Mouse (Mus musculus): Measurements from ENCODE around the gene Plscr1.

DNA sequence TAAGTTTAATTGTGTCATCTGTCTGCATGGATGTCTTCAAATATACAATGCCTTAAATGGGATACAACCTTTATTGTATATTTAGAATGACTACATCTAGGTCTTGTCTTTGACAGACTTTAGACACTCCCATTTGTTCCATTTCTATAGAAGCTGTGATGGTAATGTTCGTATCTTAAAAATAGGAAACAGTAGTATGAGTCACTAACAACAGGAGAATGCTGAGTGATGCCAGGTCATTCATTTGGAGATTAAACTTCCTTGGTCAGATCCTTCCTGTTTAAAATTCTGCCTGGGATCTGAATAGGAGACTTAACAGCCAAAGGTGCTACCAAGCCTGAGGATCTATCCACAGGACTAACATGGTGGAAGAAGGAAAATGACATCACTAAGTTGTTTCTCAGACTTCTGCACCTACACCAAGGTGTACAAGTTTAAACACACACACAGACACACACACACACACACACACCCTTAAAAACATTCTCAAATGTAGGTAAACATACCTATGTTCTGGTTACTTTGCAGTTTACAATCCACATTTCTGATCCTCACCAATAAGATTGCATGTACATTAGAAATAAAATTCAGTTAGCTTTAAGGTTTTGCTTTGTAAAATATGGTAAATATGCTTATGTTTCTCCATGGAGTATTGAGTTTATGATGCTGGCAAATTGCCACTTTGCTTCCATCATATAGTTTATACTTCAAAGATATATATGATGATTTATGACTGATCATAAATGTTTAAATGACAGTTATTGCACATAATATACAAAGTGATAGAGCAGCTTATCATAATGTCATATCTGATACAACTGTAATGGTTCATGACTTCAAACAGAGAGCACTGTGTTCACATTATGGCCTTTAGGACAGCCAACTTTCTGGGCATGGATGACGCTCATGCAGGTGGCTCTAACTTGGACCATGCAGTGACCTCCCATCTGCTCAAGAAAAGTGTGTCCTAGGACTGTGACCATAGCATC lies 44.3 kb downstream of the Plscr1 start:
- TF ChIP-seq CTCF (IDR thresholded peaks at IDR 0.05; ENCODE audit: insufficient read depth, low read length) (no peak), POLR2A (IDR thresholded peaks at IDR 0.05; ENCODE audit: borderline replicate concordance, extremely low read depth, low read depth, low read length) (no peak)
